ENCODE assay signal across 8 mouse cellular contexts in the genomic region with DNA sequence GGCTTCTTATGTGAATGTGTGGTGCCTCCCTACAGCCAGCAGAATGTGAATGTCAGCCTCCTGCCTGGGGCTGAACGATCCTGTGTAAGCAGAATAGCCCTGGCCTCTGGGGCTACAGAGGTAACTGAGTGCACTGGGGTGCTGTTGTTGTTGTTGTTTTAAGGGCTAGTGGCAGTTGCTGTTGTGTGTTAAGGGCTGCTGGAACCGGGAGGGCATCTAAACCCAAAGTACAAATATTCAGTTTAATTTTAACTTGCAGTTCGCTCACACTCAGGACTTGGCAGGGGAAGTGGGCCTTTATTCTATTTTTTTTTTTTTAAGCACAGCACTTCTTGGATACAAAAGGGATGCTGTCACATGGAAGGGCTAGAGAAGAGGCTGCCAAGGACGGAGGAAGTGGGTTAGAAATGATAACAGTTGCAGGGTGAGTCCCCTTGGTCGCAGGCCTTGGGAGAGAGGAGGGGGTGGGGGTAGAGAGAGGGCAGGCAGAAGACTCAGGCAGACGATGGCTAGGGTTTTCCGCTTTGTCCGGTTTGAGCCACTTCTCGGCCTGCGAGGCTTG. TPM values are rescaled to one million over a fixed set of nuclear protein-coding genes. Genes with fewer than 3 reads are reported as not detected.
DNase-seq lines count a peak whose midpoint lies in the region; ATAC-seq and TF ChIP-seq lines count a peak whose summit lies in the region.

No protein-coding gene starts in this region.

- no peaks in the 10 kb centered on the region for H3K27me3 ChIP-seq in liver, embryonic 12.5 days (replicated peaks)

- intact Hi-C loops in heart, postnatal 10 days (cut with DNase I), result no loop called here

- H3K9me3 ChIP-seq in liver, embryonic 12.5 days (replicated peaks), result no peaks in the 10 kb centered on the region

- peaks cover 27% of the 10 kb centered on the region for H3K36me3 ChIP-seq in liver, embryonic 12.5 days

- no peak for TF ChIP-seq CTCF in layer of hippocampus, adult 2 months (conservative IDR thresholded peaks at IDR 0.05)

- no peak for DNase-seq in layer of hippocampus, adult 2 months (ENCODE audit: low spot score in 2 of 2)
- no peak for DNase-seq in layer of hippocampus, postnatal 36 days
- peak; percentile 66 to 77 for DNase-seq in adrenal gland, postnatal 36 days
- peak; percentile 53 to 59 for DNase-seq in heart, postnatal 10 days
- no peak for DNase-seq in thymus, postnatal 14 days
- no peak for DNase-seq in thymus, postnatal 25 days
- no peak for DNase-seq in spleen, adult 12 weeks (ENCODE audit: low spot score)

- ATAC-seq in liver, embryonic 12.5 days, result no peak

- peak overlapping the region; percentile 6; the same call in 1 of the 2 replicates for H3K4me3 ChIP-seq in layer of hippocampus, adult 2 months
- peak overlapping the region; percentile 4; the same call in 1 of the 2 replicates for H3K4me3 ChIP-seq in liver, embryonic 12.5 days

- peak overlapping the region; percentile 19; the same call in 1 of the 2 replicates for H3K9ac ChIP-seq in liver, embryonic 12.5 days

- peak overlapping the region; percentile 94 for H3K27ac ChIP-seq in layer of hippocampus, adult 2 months
- peak overlapping the region; percentile 62 for H3K27ac ChIP-seq in liver, embryonic 12.5 days

- 17% methylated on average over 10 of the region's 10 CpGs for WGBS in liver, embryonic 12.5 days (ENCODE audit: insufficient replicate concordance)

- peaks cover 99% of the 10 kb centered on the region for H3K4me1 ChIP-seq in liver, embryonic 12.5 days

- peak overlapping the region; percentile 46 for H3K4me2 ChIP-seq in liver, embryonic 12.5 days

RNA-seq across cellular contexts. Expression of gene Anp32a, which starts 26.5 kb away (rescaled TPM):
- total RNA-seq in layer of hippocampus, adult 2 months (2021), result 100 to 1,000 TPM; 350 to 351 TPM
- total RNA-seq in layer of hippocampus, postnatal 36 days (2021), result 100 to 1,000 TPM; 334 to 351 TPM
- total RNA-seq in adrenal gland, postnatal 36 days (2021), result 100 to 1,000 TPM; 297 to 341 TPM
- total RNA-seq in heart, postnatal 10 days (2021), result 100 to 1,000 TPM; 231 to 270 TPM
- 112 and 122 TPM in 2 replicates for polyA plus RNA-seq in liver, embryonic 12.5 days (2016; fragmentation: Nextera tagmentation; extraction: Ambion mirVana)

Comparison
In these comparisons a context has a peak if more than half of its experiments do, and no peak if none do; other contexts are left out.
1. DNase-seq: peak in adrenal gland, postnatal 36 days (2 of 2) and heart, postnatal 10 days (2 of 2); none in layer of hippocampus, adult 2 months (0 of 2), layer of hippocampus, postnatal 36 days (0 of 2), thymus, postnatal 14 days (single experiment), thymus, postnatal 25 days (single experiment) and spleen, adult 12 weeks (single experiment).